Mouse (Mus musculus): ENCODE measurements around the gene Setd1b.

Setd1b gene

GRCm38 (mm10) chr5:123142161-123143157 is at the start of gene Setd1b:
Gene Setd1b, plus strand, starts transcription at chr5:123142193.
- under 1% methylated on average over 86 of the region's 103 CpGs for WGBS

GRCm38 (mm10) chr5:123093077-123093633 is 48.8 kb upstream of the Setd1b start:
- WGBS: 93% methylated on average over 14 of the region's 14 CpGs

GRCm38 (mm10) chr5:123094238-123094991 is 47.6 kb upstream of the Setd1b start:
- 66% methylated on average over 25 of the region's 25 CpGs for WGBS

GRCm38 (mm10) chr5:123096299-123096698 is 45.7 kb upstream of the Setd1b start:
- 91% methylated on average over 8 of the region's 8 CpGs for WGBS

GRCm38 (mm10) chr5:123098487-123098886 is 43.5 kb upstream of the Setd1b start:
- WGBS: 77% methylated on average over 2 of the region's 2 CpGs

GRCm38 (mm10) chr5:123102376-123102775 is 39.6 kb upstream of the Setd1b start:
- 84% methylated on average over 7 of the region's 7 CpGs for WGBS

GRCm38 (mm10) chr5:123103556-123103955 is 38.4 kb upstream of the Setd1b start:
- 86% methylated on average over 8 of the region's 8 CpGs for WGBS

GRCm38 (mm10) chr5:123104769-123105168 is 37.2 kb upstream of the Setd1b start:
- WGBS: 68% methylated on average over 6 of the region's 6 CpGs

- 43% methylated on average over 13 of the region's 13 CpGs for WGBS
Measured at GRCm38 (mm10) chr5:123109452-123110203, 32.4 kb upstream of the Setd1b start.

- WGBS: 46% methylated on average over 13 of the region's 13 CpGs
Measured at GRCm38 (mm10) chr5:123110296-123110721, 31.7 kb upstream of the Setd1b start.

- WGBS: 80% methylated on average over 11 of the region's 11 CpGs
Measured at GRCm38 (mm10) chr5:123114109-123114508, 27.9 kb upstream of the Setd1b start.

- WGBS: 42% methylated on average over 7 of the region's 7 CpGs
Measured at GRCm38 (mm10) chr5:123114924-123115323, 27.1 kb upstream of the Setd1b start.

GRCm38 (mm10) chr5:123116080-123116479 is 25.9 kb upstream of the Setd1b start:
- 76% methylated on average over 8 of the region's 8 CpGs for WGBS

GRCm38 (mm10) chr5:123117257-123117656 is 24.7 kb upstream of the Setd1b start:
- WGBS: 21% methylated on average over 10 of the region's 10 CpGs

GRCm38 (mm10) chr5:123117773-123118172 is 24.2 kb upstream of the Setd1b start:
- WGBS: 85% methylated on average over 8 of the region's 8 CpGs

GRCm38 (mm10) chr5:123118826-123119225 is 23.2 kb upstream of the Setd1b start:
- 66% methylated on average over 10 of the region's 10 CpGs for WGBS

- WGBS: 55% methylated on average over 7 of the region's 7 CpGs
Measured at GRCm38 (mm10) chr5:123120624-123121215, 21.3 kb upstream of the Setd1b start.

- 88% methylated on average over 4 of the region's 4 CpGs for WGBS
Measured at GRCm38 (mm10) chr5:123122181-123122580, 19.8 kb upstream of the Setd1b start.

- 88% methylated on average over 6 of the region's 6 CpGs for WGBS
Measured at GRCm38 (mm10) chr5:123125105-123125504, 16.9 kb upstream of the Setd1b start.

GRCm38 (mm10) chr5:123125638-123126406 is 16.2 kb upstream of the Setd1b start:
- 72% methylated on average over 18 of the region's 18 CpGs for WGBS
